Mouse (Mus musculus) subcutaneous adipose tissue, adult 2 months (tissue): ENCODE data around the gene Tmem132a. TPM values are rescaled to one million over a fixed set of nuclear protein-coding genes. Genes with fewer than 3 reads are reported as not detected.

Experiments used
- polyA plus RNA-seq: library from polyadenylated mRNA; depleted of rRNA; stranded (reverse); fragments of >200 nt; gene quantifications from 2 replicates; pipeline ENCODE4 v1.2.3, GENCODE M21; 2012; ENCODE audit warnings: low replicate concordance; rRNA removed

Tmem132a gene
- polyA plus RNA-seq = 20.4 and 60.0 TPM in 2 replicates

DNA sequence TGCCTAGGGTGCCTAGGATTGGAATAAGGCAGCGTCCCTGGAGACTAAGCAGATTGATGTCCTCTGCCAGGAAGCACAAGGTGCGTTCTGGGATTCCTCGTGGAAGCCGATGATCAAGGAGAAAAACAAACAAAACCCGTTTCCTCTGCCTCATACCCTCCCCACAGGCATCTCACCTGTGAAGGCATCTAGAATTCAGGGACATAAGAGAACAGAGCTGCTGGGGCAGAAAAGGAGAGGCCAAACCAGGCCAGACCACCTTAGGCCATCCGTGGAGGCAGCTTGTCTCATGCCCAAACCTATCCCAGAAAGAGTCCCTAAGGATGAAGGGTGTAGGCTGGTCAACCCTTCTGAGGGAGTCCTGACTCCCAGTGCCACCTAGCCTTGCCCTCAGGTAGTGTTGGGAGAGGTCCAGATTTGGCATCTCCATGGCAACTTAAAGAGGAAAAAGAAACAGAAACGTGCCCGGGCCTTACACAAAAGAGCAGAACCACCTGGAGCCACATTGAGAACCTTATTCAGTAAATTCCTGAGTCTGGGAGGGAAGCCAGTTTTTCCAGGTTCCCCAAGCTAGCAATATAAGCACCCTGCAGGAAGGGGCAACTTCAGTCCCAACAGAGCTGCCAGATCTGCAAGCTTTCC lies at the start of gene Tmem132a:
Gene Tmem132a (minus strand): TSS at position 55 of the 642 bp plus-strand sequence.

DNA sequence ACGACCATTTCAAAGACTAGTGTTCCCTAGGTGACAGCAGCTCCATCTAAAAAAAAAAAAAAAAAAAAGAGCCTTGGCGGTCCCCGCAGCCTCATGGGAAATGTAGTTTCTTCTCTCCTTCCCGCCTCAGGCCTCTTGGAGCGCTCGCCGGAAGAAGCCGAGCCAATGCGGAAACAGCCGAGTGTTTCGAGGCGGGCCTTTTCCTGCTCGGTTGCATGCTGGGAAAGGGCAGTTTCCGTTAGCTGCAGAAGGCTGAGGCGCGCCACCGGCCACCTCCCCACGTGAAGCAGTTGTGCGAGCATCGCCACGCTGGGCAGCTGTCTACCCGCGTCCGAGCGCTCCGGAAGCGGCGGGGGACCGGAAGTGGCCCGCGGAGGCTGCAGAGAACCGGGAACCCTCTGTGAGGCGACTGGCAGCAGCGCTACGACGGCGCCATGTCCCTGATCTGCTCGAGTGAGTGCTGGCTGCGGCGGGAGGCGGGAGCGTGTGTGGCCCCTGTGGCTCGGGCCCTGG lies 25.3 kb upstream of the Tmem132a start, which contains the start of gene Prpf19:
Gene Prpf19 (plus strand): TSS at position 216 of the 513 bp plus-strand sequence.

DNA sequence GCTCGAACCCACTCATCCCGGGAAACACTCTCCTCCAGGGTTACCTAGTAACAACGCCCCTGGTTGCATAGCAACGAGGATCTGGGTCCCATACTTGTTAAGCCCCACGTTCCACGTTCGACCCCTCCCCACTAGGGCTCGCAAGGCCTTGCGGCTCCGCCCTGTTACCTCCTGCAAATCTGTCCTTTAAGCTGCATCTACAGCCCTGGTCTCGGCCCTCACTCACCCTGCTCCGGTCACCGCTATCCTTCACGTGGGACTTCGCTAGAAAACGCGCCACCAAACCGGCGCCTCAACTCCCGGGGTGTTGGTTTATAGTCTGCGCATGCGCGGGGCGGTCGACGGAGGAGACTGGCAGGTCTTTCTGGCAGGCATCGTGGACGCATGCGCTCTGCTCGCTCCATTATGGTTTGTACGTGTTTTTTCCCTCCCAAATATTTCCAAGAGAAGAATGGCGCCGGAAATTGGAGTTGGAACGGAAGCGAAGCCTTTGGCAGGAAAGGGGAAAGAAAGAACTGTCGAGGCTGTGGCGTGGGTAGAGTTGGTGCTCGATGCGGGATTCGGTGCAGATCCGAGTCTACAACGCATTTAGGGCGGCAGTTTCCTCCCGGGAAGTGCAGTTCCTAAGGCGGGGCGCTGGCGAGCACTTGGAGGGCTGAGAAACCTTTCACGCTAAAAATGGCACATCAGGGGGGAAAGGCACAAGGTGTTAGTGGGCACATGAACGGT lies 11.8 kb upstream of the Tmem132a start, which contains the start of gene Tmem109:
Gene Tmem109 (minus strand): TSS at position 576 of the 729 bp plus-strand sequence.

DNA sequence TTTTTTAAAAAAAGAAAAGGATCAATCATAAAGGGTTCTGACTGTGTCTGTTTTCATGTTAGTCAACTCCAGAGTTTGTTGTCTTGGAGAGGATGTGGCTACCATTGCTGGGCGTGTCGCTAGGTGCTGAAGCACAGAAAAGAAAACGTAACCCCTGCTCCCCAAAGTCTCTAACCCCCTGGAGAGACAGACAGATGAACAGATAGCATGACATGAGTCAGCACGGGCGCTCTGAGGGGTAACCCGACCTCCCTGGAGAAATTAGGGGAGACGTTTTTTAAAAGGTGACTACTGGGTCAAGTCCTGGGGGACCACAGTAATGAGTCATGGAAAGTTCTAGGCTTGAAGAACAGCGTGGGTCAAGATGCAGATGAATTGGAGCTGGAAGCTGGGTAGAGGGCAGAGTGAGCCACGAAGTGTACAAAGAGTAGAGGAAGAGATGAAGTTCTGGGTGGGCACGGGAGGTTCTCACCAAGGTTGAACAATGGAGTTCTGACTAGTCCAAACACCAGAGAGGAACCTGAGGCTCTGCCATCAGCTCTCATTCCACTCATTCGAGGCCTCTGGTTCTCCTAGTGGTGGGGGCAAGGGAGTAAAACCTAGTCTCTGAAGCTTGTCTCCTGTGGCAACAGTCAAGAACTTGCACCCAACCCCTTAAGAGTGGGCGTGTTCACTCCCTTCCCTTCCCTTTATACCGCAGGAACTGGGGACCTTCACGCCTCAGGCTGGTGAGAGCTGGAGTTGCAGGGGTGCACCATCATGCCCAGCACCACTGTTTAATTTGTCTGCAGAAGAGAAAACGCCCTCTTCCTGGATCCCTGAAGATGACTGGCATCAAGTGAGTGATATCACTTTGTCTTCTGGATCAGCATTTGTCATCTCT lies 30.5 kb downstream of the Tmem132a start, which contains the start of gene Slc15a3:
Gene Slc15a3 (plus strand): TSS at position 718 of the 883 bp plus-strand sequence.

DNA sequence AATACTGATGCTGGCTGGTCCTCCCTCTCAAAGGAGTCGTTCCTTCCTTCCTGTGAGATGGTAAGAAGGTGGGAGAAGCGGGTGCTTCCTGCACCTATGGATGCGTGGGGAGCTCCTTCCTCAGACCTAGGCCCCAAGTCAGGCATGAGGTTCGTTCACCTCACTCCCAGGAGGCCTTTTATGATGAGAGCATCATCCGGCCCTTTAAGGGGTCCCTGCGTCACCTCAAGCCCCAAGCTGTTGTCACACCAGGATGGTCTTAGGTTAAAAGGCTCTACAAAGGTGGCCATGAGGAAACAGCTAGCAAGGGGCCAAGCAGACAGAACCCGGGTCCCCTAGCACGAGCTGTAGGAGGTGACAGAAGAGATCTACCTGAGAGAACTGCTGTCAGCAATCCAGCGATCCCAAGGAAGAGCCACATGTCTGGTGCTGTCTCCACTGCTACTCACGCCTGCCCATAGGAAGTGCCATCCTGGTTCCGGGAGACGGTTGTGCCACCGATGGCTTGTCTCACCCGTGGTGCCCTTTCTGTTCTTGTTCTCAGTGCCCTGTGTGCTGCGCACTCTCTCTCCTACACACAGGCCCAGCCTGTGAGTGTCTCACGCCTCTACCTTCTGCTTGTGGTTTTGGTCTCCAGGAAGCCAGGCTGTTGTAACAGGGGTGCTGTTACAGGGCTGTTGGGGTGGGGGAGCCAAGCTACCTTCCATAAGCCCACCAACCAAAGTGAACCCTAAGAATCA lies 40.1 kb downstream of the Tmem132a start, which contains the start of gene Cd6:
Gene Cd6 (minus strand): TSS at position 623 of the 740 bp plus-strand sequence.

Other genes starting within 250 kb of the Tmem132a start
- gene Vwce, start 235.7 kb downstream of the Tmem132a start, polyA plus RNA-seq = 0.14 and 0.50 TPM in 2 replicates
- 0.64 TPM in 1 of 2 replicates, not detected in the other for gene Pga5, start 191.9 kb downstream of the Tmem132a start, polyA plus RNA-seq
- gene Vps37c, start 181.2 kb downstream of the Tmem132a start, polyA plus RNA-seq = 26.3 and 34.3 TPM in 2 replicates
- 0.68 and 0.80 TPM in 2 replicates for gene Cd5, start 130.9 kb downstream of the Tmem132a start, polyA plus RNA-seq
- gene Cd6, start 39.9 kb downstream of the Tmem132a start, polyA plus RNA-seq = 0.24 and 1.0 TPM in 2 replicates
- gene Slc15a3, start 30.2 kb downstream of the Tmem132a start, polyA plus RNA-seq = 6.2 and 12.4 TPM in 2 replicates
- gene Tmem109, start 12.1 kb upstream of the Tmem132a start, polyA plus RNA-seq = 204 and 245 TPM in 2 replicates
- 214 and 361 TPM in 2 replicates for gene Prpf19, start 25.3 kb upstream of the Tmem132a start, polyA plus RNA-seq
- gene Zp1, start 50.7 kb upstream of the Tmem132a start, polyA plus RNA-seq = 0.22 TPM in 1 of 2 replicates, not detected in the other
- gene Ptgdr2, start 67.2 kb upstream of the Tmem132a start, polyA plus RNA-seq = 0.16 and 13.9 TPM in 2 replicates
- gene Ccdc86, start 79.3 kb upstream of the Tmem132a start, polyA plus RNA-seq = 6.0 and 10.1 TPM in 2 replicates
- gene Ms4a10, start 104.7 kb upstream of the Tmem132a start, polyA plus RNA-seq = 0.50 TPM in 1 of 2 replicates, not detected in the other
- 0.10 TPM in 1 of 2 replicates, not detected in the other for gene Ms4a15, start 123.3 kb upstream of the Tmem132a start, polyA plus RNA-seq
- gene Ms4a18, start 148.1 kb upstream of the Tmem132a start, polyA plus RNA-seq = not detected in 2 replicates
- 4.3 and 6.3 TPM in 2 replicates for gene Ms4a8a, start 211.2 kb upstream of the Tmem132a start, polyA plus RNA-seq